Mouse (Mus musculus) megakaryocyte, embryonic 14.5 days (primary cell): Measurements from ENCODE around the gene Slc2a6. TPM values are rescaled to one million over a fixed set of nuclear protein-coding genes. Genes with fewer than 3 reads are reported as not detected.

Experiments
- H3K27me3 ChIP-seq: replicated peaks from 2 replicates; pipeline ENCODE3; 2012; ENCODE audit warnings: inconsistent platforms
- H3K36me3 ChIP-seq: replicated peaks from 2 replicates; pipeline ENCODE3; 2012; ENCODE audit warnings: low read length, inconsistent platforms, mixed read lengths
- H3K4me1 ChIP-seq: 2 replicates; pipeline ENCODE4 v1.6.1; 2012; ENCODE audit warnings: inconsistent platforms
- H3K4me3 ChIP-seq: replicated peaks from 2 replicates; pipeline ENCODE3; 2012; ENCODE audit warnings: moderate library complexity, mild to moderate bottlenecking, inconsistent platforms
- H3K9me3 ChIP-seq: 2 replicates; pipeline ENCODE4 v1.6.1; 2012; ENCODE audit warnings: inconsistent platforms
- FLI1 ChIP-seq: IDR thresholded peaks from 2 replicates; pipeline ENCODE4 v1.6.1; 2012; ENCODE audit warnings: low read length, inconsistent platforms, mixed read lengths
- GATA1 ChIP-seq: IDR thresholded peaks from 3 replicates; pipeline ENCODE4 v1.6.1; 2012; ENCODE audit warnings: mixed read lengths, low read length, inconsistent platforms, borderline replicate concordance
- polyA plus RNA-seq: library from polyadenylated mRNA; stranded (reverse); fragments of >175 nt; gene quantifications from 2 replicates; pipeline ENCODE4 v1.2.3, GENCODE M21; 2012; ENCODE audit warnings: low replicate concordance; ENCODE audit not compliant: insufficient read depth

Slc2a6 gene
- polyA plus RNA-seq, 1 experiment, result 7.2 TPM

GRCm38 (mm10) chr2:27038596-27038995 is 10.8 kb upstream of the Slc2a6 start:
- TF ChIP-seq FLI1 (no peak), GATA1 (no peak)

GRCm38 (mm10) chr2:27037008-27037407 is 9.2 kb upstream of the Slc2a6 start:
- Histone ChIP-seq H3K27me3 (peaks cover 40% of the 10 kb centered on the region), H3K4me1 (peaks cover 21% of the 10 kb centered on the region; the same call in 1 of the 2 replicates), H3K36me3 (no peaks in the 10 kb centered on the region), H3K4me3 (no peak overlapping the region), H3K9me3 (no peaks in the 10 kb centered on the region)
- TF ChIP-seq FLI1 (no peak), GATA1 (no peak)

More at GRCm38 (mm10) chr2:27038596-27038995, 10.8 kb upstream of the Slc2a6 start:
- Histone ChIP-seq H3K9me3 (no peaks in the 10 kb centered on the region), H3K27me3 (peaks cover 51% of the 10 kb centered on the region), H3K36me3 (no peaks in the 10 kb centered on the region), H3K4me1 (peaks cover 23% of the 10 kb centered on the region; the same call in 1 of the 2 replicates), H3K4me3 (no peak overlapping the region)

GRCm38 (mm10) chr2:27036003-27036402 is 8.2 kb upstream of the Slc2a6 start:
- Histone ChIP-seq H3K4me1 (peaks cover 22% of the 10 kb centered on the region; the same call in 1 of the 2 replicates), H3K36me3 (no peaks in the 10 kb centered on the region), H3K9me3 (no peaks in the 10 kb centered on the region), H3K27me3 (peaks cover 32% of the 10 kb centered on the region), H3K4me3 (no peak overlapping the region)
- TF ChIP-seq GATA1 (no peak), FLI1 (no peak)

GRCm38 (mm10) chr2:27032361-27032760 is 4.6 kb upstream of the Slc2a6 start:
- no peaks in the 10 kb centered on the region for H3K9me3 ChIP-seq
- H3K4me1 ChIP-seq, result peaks cover 29% of the 10 kb centered on the region
- peaks cover 9% of the 10 kb centered on the region for H3K27me3 ChIP-seq

GRCm38 (mm10) chr2:27028437-27029015 is 728 bp upstream of the Slc2a6 start:
- no peak for TF ChIP-seq GATA1
- no peak for TF ChIP-seq FLI1
- Histone ChIP-seq H3K4me1 (peaks cover 60% of the 10 kb centered on the region), H3K27me3 (peaks cover 12% of the 10 kb centered on the region), H3K36me3 (peaks cover 11% of the 10 kb centered on the region), H3K9me3 (no peaks in the 10 kb centered on the region), H3K4me3 (peak overlapping the region; percentile 89)

More at GRCm38 (mm10) chr2:27032361-27032760, 4.6 kb upstream of the Slc2a6 start:
- Histone ChIP-seq H3K36me3 (no peaks in the 10 kb centered on the region), H3K4me3 (no peak overlapping the region)
- TF ChIP-seq FLI1, result no peak
- TF ChIP-seq GATA1, result no peak

- H3K4me3 ChIP-seq, result peak overlapping the region; percentile 89
- no peak for TF ChIP-seq GATA1
- TF ChIP-seq FLI1, result no peak
- no peaks in the 10 kb centered on the region for H3K9me3 ChIP-seq
- H3K4me1 ChIP-seq, result peaks cover 63% of the 10 kb centered on the region
- H3K27me3 ChIP-seq, result peaks cover 13% of the 10 kb centered on the region
- peaks cover 24% of the 10 kb centered on the region for H3K36me3 ChIP-seq
Observed at GRCm38 (mm10) chr2:27026857-27027617, 761 bp downstream of the Slc2a6 start.

GRCm38 (mm10) chr2:27026332-27026731 is 1.5 kb downstream of the Slc2a6 start:
- Histone ChIP-seq H3K4me1 (peaks cover 60% of the 10 kb centered on the region), H3K27me3 (peaks cover 13% of the 10 kb centered on the region), H3K9me3 (no peaks in the 10 kb centered on the region), H3K4me3 (no peak overlapping the region), H3K36me3 (peaks cover 31% of the 10 kb centered on the region)
- TF ChIP-seq GATA1 (no peak), FLI1 (no peak)

- no peak overlapping the region for H3K4me3 ChIP-seq
- peaks cover 13% of the 10 kb centered on the region for H3K27me3 ChIP-seq
- TF ChIP-seq GATA1 (no peak), FLI1 (no peak)
- H3K9me3 ChIP-seq, result no peaks in the 10 kb centered on the region
- H3K36me3 ChIP-seq, result peaks cover 39% of the 10 kb centered on the region
- peaks cover 58% of the 10 kb centered on the region for H3K4me1 ChIP-seq
Observed at GRCm38 (mm10) chr2:27025545-27025944, 2.3 kb downstream of the Slc2a6 start.

GRCm38 (mm10) chr2:27024136-27024535 is 3.7 kb downstream of the Slc2a6 start:
- Histone ChIP-seq H3K4me3 (no peak overlapping the region), H3K4me1 (peaks cover 51% of the 10 kb centered on the region), H3K9me3 (no peaks in the 10 kb centered on the region), H3K36me3 (peaks cover 50% of the 10 kb centered on the region), H3K27me3 (peaks cover 13% of the 10 kb centered on the region)
- TF ChIP-seq GATA1, result no peak
- no peak for TF ChIP-seq FLI1

- H3K36me3 ChIP-seq, result peaks cover 65% of the 10 kb centered on the region
- no peak for TF ChIP-seq GATA1
- no peak for TF ChIP-seq FLI1
- no peak overlapping the region for H3K4me3 ChIP-seq
- peaks cover 13% of the 10 kb centered on the region for H3K27me3 ChIP-seq
- H3K4me1 ChIP-seq, result peaks cover 39% of the 10 kb centered on the region
- no peaks in the 10 kb centered on the region for H3K9me3 ChIP-seq
Observed at GRCm38 (mm10) chr2:27022612-27023011, 5.2 kb downstream of the Slc2a6 start.
